Comparison of ENCODE assay signal across 8 mouse cellular contexts in genomic region chr4:145774241-145774761, GRCm38 (mm10).
DNase-seq lines count a peak whose midpoint lies in the region; ATAC-seq lines count a peak whose summit lies in the region.
"Not testable (repeated sequence)": the region's sequence is repeated elsewhere in the genome, so short reads cannot be mapped to it uniquely, and the experiment has no call there.

No protein-coding gene starts in this region.

- 3% methylated on average over 46 of the region's 49 CpGs for WGBS in embryonic facial prominence, embryonic 15.5 days
- WGBS in heart, embryonic 12.5 days = 3% methylated on average over 48 of the region's 49 CpGs
- 1% methylated on average over 37 of the region's 49 CpGs for WGBS in limb, embryonic 11.5 days

- H3K4me3 ChIP-seq in embryonic facial prominence, embryonic 15.5 days (replicated peaks) = peak overlapping the region; percentile 29
- H3K4me3 ChIP-seq in heart, embryonic 12.5 days = peak overlapping the region; percentile 38
- H3K4me3 ChIP-seq in limb, embryonic 11.5 days (ENCODE audit: low read depth, low read length) = not testable (repeated sequence)

- H3K9me3 ChIP-seq in embryonic facial prominence, embryonic 15.5 days (replicated peaks); heart, embryonic 12.5 days (replicated peaks); limb, embryonic 11.5 days (ENCODE audit: control insufficient read depth, low read length): not testable (repeated sequence)

- ATAC-seq in embryonic facial prominence, embryonic 15.5 days (ENCODE audit: insufficient number of reproducible peaks, low FRiP score, low TSS enrichment, low read depth) = peak; percentile 77; the same call in 1 of the 2 replicates
- ATAC-seq in heart, embryonic 12.5 days (ENCODE audit: insufficient number of reproducible peaks, low FRiP score) = peak; percentile 97
- ATAC-seq in limb, embryonic 11.5 days (ENCODE audit: insufficient number of reproducible peaks, low FRiP score, low TSS enrichment, low read depth) = peak; percentile 97
- ATAC-seq in megakaryocyte progenitor cell, adult 5-6 weeks (replicated peaks; ENCODE audit: poor library complexity) = peak; percentile 94

- not testable (repeated sequence) for H3K27me3 ChIP-seq in embryonic facial prominence, embryonic 15.5 days; heart, embryonic 12.5 days (replicated peaks); limb, embryonic 11.5 days (ENCODE audit: control insufficient read depth, insufficient read depth, low read length)

- peak; percentile 19 for DNase-seq in adrenal gland, adult 8-10 months
- DNase-seq in kidney, adult 18-20 months = peak; percentile 40
- peak; percentile 45 for DNase-seq in limb, embryonic 11.5 days (ENCODE audit: low spot score)
- DNase-seq in right cerebral cortex, adult 2 months (ENCODE audit: low spot score in 2 of 2) = peak; percentile 2
- DNase-seq in urinary bladder, postnatal 14 days (ENCODE audit: low spot score) = peak; percentile 7

- H3K27ac ChIP-seq in embryonic facial prominence, embryonic 15.5 days (replicated peaks); heart, embryonic 12.5 days (ENCODE audit: poor library complexity, severe bottlenecking); limb, embryonic 11.5 days (replicated peaks; ENCODE audit: low read depth, low read length): not testable (repeated sequence)

- not testable (repeated sequence) for H3K9ac ChIP-seq in embryonic facial prominence, embryonic 15.5 days; heart, embryonic 12.5 days; limb, embryonic 11.5 days (ENCODE audit: low read length)

- H3K4me2 ChIP-seq in embryonic facial prominence, embryonic 15.5 days (replicated peaks) = peak overlapping the region; percentile 36
- H3K4me2 ChIP-seq in heart, embryonic 12.5 days = peak overlapping the region; percentile 67
- H3K4me2 ChIP-seq in limb, embryonic 11.5 days (ENCODE audit: low read depth, severe bottlenecking) = not testable (repeated sequence)

- H3K36me3 ChIP-seq in embryonic facial prominence, embryonic 15.5 days; heart, embryonic 12.5 days; limb, embryonic 11.5 days (ENCODE audit: control insufficient read depth, insufficient read depth, low read length): not testable (repeated sequence)

- not testable (repeated sequence) for H3K4me1 ChIP-seq in embryonic facial prominence, embryonic 15.5 days; heart, embryonic 12.5 days (replicated peaks); limb, embryonic 11.5 days (ENCODE audit: control insufficient read depth, insufficient read depth, low read length)
